Mouse (Mus musculus): ENCODE measurements at regions not wholly inside any gene's neighbourhood (a gene's known extent, or its start where the extent isn't known, plus 50 kb on each side); places are given as distances from the start of the nearest gene placed in this dataset.
"Not testable (repeated sequence)": the region's sequence is repeated elsewhere in the genome, so short reads cannot be mapped to it uniquely, and the experiment has no call there.

- DNase-seq (ENCODE audit: low read depth in 2 of 2, low spot score in 2 of 2): no peak
Observed at GRCm38 (mm10) chr8:37237306-37237705, 243.9 kb downstream of the AI429214 start.

GRCm38 (mm10) chr8:37239354-37239753 lies 245.9 kb downstream of the AI429214 start:
- no peak for DNase-seq (ENCODE audit: low read depth in 2 of 2, low spot score in 2 of 2)

DNA sequence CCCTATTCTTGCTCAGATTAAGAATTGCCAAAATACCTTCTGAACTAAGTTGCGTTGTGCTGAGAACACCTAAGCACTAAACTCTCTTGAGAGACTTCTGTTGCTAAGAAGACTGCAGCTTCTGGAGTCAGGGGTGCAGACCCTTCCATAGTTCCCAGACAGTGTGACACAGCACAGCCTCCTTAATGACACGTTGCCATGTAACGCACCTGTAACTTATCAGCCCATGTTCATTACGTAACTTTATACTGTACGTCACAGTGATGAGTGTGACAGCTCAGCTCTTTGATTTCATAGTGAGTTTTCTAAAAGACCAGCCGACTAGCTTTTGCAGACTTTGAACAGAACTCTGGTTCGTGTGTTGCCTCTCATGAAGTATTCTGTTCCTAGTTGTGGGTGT lies 257.8 kb downstream of the AI429214 start:
- DNase-seq (ENCODE audit: low read depth in 2 of 2, low spot score in 2 of 2): not testable (repeated sequence)

DNA sequence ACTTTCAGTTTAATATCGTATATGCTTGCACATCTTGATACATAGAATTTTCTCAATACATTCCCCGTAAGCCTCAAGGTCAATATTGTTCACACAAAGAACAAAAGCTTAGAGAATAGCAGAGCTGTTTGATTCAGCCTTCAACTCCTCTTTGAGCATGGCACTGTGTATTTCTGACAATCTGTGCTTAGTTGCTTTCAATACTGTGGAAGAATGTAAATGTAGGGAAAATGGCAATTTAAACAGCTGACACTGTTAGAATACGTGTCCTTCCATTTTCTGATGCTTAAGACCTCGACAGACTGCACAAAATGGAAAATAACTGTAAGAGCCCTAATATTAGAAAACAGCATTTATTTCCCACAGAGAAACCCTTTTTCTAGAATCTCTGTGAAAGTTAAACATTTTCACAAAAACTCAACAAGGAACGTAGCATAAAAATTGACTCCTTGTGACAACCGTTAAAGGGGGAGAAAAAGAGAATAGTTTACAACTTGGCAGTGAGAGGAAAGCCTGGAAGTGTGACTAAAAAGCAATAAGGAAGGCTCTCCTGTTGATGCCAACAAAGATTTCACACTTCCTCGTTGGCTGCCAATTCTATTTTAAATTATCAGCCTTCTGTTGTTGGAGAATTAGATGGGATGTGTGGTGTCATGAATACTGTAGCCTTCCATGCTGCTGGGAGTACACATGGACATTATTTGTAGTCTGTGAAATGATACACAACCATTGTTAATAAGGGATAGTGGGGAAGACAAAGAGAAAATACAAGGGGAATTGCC lies 297.9 kb downstream of the AI429214 start:
- no peak for DNase-seq (ENCODE audit: low read depth in 2 of 2, low spot score in 2 of 2)

Data from CD8-positive naive resting alpha-beta T cell, adult 2 months (primary cell).